ENCODE assay signal across 8 mouse cellular contexts in genomic region chr12:100899111-100899640, GRCm38 (mm10). TPM values are rescaled to one million over a fixed set of nuclear protein-coding genes. Genes with fewer than 3 reads are reported as not detected.
A peak's percentile ranks its signal among the peaks of the same experiment; 100 is the strongest.
DNase-seq lines count a peak whose midpoint lies in the region; ATAC-seq and TF ChIP-seq lines count a peak whose summit lies in the region.

No protein-coding gene starts in this region.

- ATAC-seq in kidney, embryonic 15.5 days (replicated peaks; ENCODE audit: low FRiP score) = peak; percentile 57
- ATAC-seq in Patski = peak; percentile 28
- peak; percentile 54 for ATAC-seq in hematopoietic stem cell, adult 5-6 weeks (replicated peaks in 1 of 2; ENCODE audit: insufficient read depth in 1 of 2, low FRiP score in 2 of 2, low TSS enrichment in 1 of 2, low read depth in 1 of 2, poor library complexity in 2 of 2, severe bottlenecking in 2 of 2)
- ATAC-seq in liver, embryonic 13.5 days (ENCODE audit: low read depth) = no peak
- no peak for ATAC-seq in erythroid progenitor cell, adult 5-6 weeks (replicated peaks; ENCODE audit: low FRiP score, poor library complexity, severe bottlenecking)

- H3K27ac ChIP-seq in kidney, embryonic 15.5 days = no peak overlapping the region
- no peak overlapping the region for H3K27ac ChIP-seq in liver, embryonic 13.5 days

- POLR2A ChIA-PET in Patski (lab: Charles Lee) = no interaction called here

- H3K9me3 ChIP-seq in kidney, embryonic 15.5 days (replicated peaks) = no peaks in the 10 kb centered on the region
- H3K9me3 ChIP-seq in liver, embryonic 13.5 days (replicated peaks) = no peaks in the 10 kb centered on the region

- H3K9ac ChIP-seq in kidney, embryonic 15.5 days = no peak overlapping the region
- H3K9ac ChIP-seq in liver, embryonic 13.5 days = no peak overlapping the region

- TF ChIP-seq CTCF in Patski (IDR thresholded peaks at IDR 0.05) = no peak

- H3K4me2 ChIP-seq in kidney, embryonic 15.5 days = peak overlapping the region; percentile 64
- peak overlapping the region; percentile 26 for H3K4me2 ChIP-seq in liver, embryonic 13.5 days

- H3K4me3 ChIP-seq in kidney, embryonic 15.5 days (replicated peaks) = peak overlapping the region; percentile 38
- H3K4me3 ChIP-seq in liver, embryonic 13.5 days (replicated peaks) = no peak overlapping the region

- CTCF ChIA-PET in Patski (lab: Charles Lee) = no interaction called here

- peaks cover 16% of the 10 kb centered on the region for H3K4me1 ChIP-seq in kidney, embryonic 15.5 days
- H3K4me1 ChIP-seq in liver, embryonic 13.5 days (replicated peaks) = 0 out of 2 replicates have a peak, but pooled peaks cover 5% of the 10 kb centered on the region

- DNase-seq in kidney, postnatal 25 days = no peak
- DNase-seq in Patski (ENCODE audit: low read depth, low spot score) = no peak
- peak; percentile 72 to 77 for DNase-seq in cerebellum, postnatal 14 days
- DNase-seq in liver, embryonic 13.5 days = no peak
- peak; percentile 43 for DNase-seq in retina, embryonic 14.5 days (ENCODE audit: low spot score)

- in situ Hi-C loops in Patski (cut with MboI; ENCODE audit: low pct_unique_long_range_greater_than_20kb) = no loop called here

- no peaks in the 10 kb centered on the region for H3K36me3 ChIP-seq in kidney, embryonic 15.5 days
- no peaks in the 10 kb centered on the region for H3K36me3 ChIP-seq in liver, embryonic 13.5 days

- H3K27me3 ChIP-seq in kidney, embryonic 15.5 days = peaks cover 68% of the 10 kb centered on the region
- peaks cover 12% of the 10 kb centered on the region for H3K27me3 ChIP-seq in Patski
- H3K27me3 ChIP-seq in liver, embryonic 13.5 days = peaks cover 63% of the 10 kb centered on the region

- WGBS in kidney, embryonic 15.5 days = under 1% methylated on average over 30 of the region's 30 CpGs
- under 1% methylated on average over 30 of the region's 30 CpGs for WGBS in liver, embryonic 13.5 days (ENCODE audit: insufficient replicate concordance)

RNA-seq across cellular contexts. Expression of gene Gpr68, which starts 8.8 kb away (rescaled TPM):
- polyA plus RNA-seq in kidney, embryonic 15.5 days (2015; fragmentation: Nextera tagmentation; extraction: Ambion mirVana) = 0.51 and 0.53 TPM in 2 replicates
- 0.08 TPM for polyA plus RNA-seq in Patski (2021)
- 0.30 and 0.56 TPM in 2 replicates for total RNA-seq in hematopoietic stem cell, adult 5-6 weeks (2017)
- polyA plus RNA-seq in liver, embryonic 13.5 days (2015; fragmentation: Nextera tagmentation; extraction: Ambion mirVana) = 0.07 and 0.08 TPM in 2 replicates
- 0.42 and 1.4 TPM in 2 replicates for total RNA-seq in erythroid progenitor cell, adult 5-6 weeks (2015; ENCODE audit: low replicate concordance)
- total RNA-seq in erythroid progenitor cell, adult 5-6 weeks (2017; ENCODE audit: low replicate concordance) = 0.26 TPM in 1 of 2 replicates, not detected in the other

Comparison
In these comparisons a context has a peak if more than half of its experiments do, and no peak if none do; other contexts are left out.
1. ATAC-seq: peak in kidney, embryonic 15.5 days (single experiment), Patski (single experiment) and hematopoietic stem cell, adult 5-6 weeks (2 of 2); none in liver, embryonic 13.5 days (single experiment) and erythroid progenitor cell, adult 5-6 weeks (single experiment).
2. DNase-seq: peak in cerebellum, postnatal 14 days (2 of 2) and retina, embryonic 14.5 days (single experiment); none in kidney, postnatal 25 days (0 of 2), Patski (single experiment) and liver, embryonic 13.5 days (single experiment).